Mouse (Mus musculus): ENCODE measurements around the gene Meis1. TPM values are rescaled to one million over a fixed set of nuclear protein-coding genes. Genes with fewer than 3 reads are reported as not detected.

Meis1 gene
- polyA plus RNA-seq, 1 experiment from 2014 or later, result 8.5 TPM

DNA sequence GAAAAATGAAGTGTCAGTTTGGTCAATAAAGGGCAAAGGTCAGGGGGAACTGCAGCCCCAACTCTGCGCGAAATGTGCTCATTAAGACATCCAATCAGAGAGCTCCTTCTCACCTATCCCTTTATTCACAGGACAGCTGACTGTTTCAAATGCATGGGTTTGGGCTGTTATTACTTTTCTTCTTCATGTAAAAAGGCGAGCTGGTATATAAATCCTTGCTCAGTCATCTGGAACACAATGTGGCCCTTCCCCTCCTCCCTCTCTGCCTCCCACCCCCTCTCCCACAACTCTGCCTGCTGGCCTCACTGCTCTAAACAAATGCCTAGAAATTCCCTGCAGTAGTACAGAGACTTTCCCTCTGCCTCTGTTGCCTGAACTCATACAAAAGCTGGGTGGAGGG, 36.5 kb downstream of the Meis1 start:
- Histone ChIP-seq H3K9ac (ENCODE audit: low read depth, low read length) (no peak overlapping the region), H3K27me3 (ENCODE audit: control insufficient read depth, insufficient read depth, low read depth, low read length) (no peaks in the 10 kb centered on the region), H3K27ac (ENCODE audit: low read length) (no peak overlapping the region), H3K4me1 (ENCODE audit: control insufficient read depth, low read depth, low read length) (peaks cover 6% of the 10 kb centered on the region; the same call in 1 of the 2 replicates), H3K4me2 (ENCODE audit: low read depth, low read length) (no peak overlapping the region), H3K4me3 (ENCODE audit: low read depth, low read length) (no peak overlapping the region), H3K36me3 (ENCODE audit: control insufficient read depth, insufficient read depth) (no peaks in the 10 kb centered on the region), H3K9me3 (replicated peaks; ENCODE audit: control insufficient read depth, low read length) (no peaks in the 10 kb centered on the region)
- 58% methylated on average over 3 of the region's 3 CpGs for WGBS (ENCODE audit: insufficient replicate concordance)
- no peak for ATAC-seq (ENCODE audit: low read depth)

DNA sequence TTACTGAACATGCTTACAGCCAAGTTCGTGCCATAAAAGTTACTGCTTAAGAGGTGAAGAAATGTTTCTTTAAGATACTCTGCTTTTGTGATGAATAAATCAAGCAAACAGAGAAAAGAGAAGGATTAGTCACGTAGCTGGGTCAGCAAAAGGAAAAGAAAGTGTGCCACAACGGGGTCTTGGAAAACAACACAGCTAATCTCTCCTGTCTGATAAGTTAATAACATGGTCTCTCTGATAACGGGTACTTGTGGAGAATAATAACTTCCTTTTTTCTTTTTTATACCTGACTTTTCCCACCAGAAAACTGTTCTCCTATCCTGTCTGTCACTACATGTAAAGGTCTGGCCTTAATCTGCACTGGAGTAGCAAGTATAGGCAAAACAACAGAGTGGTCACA, 37.4 kb downstream of the Meis1 start:
- Histone ChIP-seq H3K27ac (ENCODE audit: low read length) (no peak overlapping the region), H3K27me3 (ENCODE audit: control insufficient read depth, insufficient read depth, low read depth, low read length) (no peaks in the 10 kb centered on the region), H3K36me3 (ENCODE audit: control insufficient read depth, insufficient read depth) (no peaks in the 10 kb centered on the region), H3K4me3 (ENCODE audit: low read depth, low read length) (no peak overlapping the region), H3K9me3 (replicated peaks; ENCODE audit: control insufficient read depth, low read length) (no peaks in the 10 kb centered on the region), H3K9ac (ENCODE audit: low read depth, low read length) (no peak overlapping the region), H3K4me1 (ENCODE audit: control insufficient read depth, low read depth, low read length) (peaks cover 6% of the 10 kb centered on the region; the same call in 1 of the 2 replicates), H3K4me2 (ENCODE audit: low read depth, low read length) (no peak overlapping the region)
- WGBS (ENCODE audit: insufficient replicate concordance), result 22% methylated on average over 4 of the region's 4 CpGs
- no peak for ATAC-seq (ENCODE audit: low read depth)

DNA sequence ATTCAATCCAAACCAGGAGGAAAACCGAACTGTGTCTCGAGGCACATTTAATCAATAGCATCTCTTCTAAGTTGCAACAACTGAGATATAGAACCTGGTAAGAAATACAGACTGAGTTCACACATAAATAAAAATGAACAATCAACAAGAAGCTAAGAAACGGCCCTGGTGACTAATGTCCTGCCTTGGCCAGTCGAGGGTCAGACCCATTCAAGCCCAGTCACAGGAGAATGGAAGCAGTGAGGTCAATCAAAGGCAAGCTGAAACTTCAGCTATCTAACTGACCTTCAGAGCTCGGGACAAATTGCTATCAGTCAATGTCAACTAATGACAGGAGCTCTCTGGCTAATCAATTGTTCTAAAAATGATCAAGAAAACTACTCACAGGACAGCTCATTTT, 38.2 kb downstream of the Meis1 start:
- WGBS (ENCODE audit: insufficient replicate concordance), result 44% methylated on average over 5 of the region's 5 CpGs
- Histone ChIP-seq H3K9ac (ENCODE audit: low read depth, low read length) (no peak overlapping the region), H3K4me2 (ENCODE audit: low read depth, low read length) (no peak overlapping the region), H3K4me1 (ENCODE audit: control insufficient read depth, low read depth, low read length) (peaks cover 6% of the 10 kb centered on the region; the same call in 1 of the 2 replicates), H3K4me3 (ENCODE audit: low read depth, low read length) (no peak overlapping the region), H3K27ac (ENCODE audit: low read length) (no peak overlapping the region), H3K9me3 (replicated peaks; ENCODE audit: control insufficient read depth, low read length) (no peaks in the 10 kb centered on the region), H3K36me3 (ENCODE audit: control insufficient read depth, insufficient read depth) (no peaks in the 10 kb centered on the region), H3K27me3 (ENCODE audit: control insufficient read depth, insufficient read depth, low read depth, low read length) (no peaks in the 10 kb centered on the region)
- ATAC-seq (ENCODE audit: low read depth), result no peak

DNA sequence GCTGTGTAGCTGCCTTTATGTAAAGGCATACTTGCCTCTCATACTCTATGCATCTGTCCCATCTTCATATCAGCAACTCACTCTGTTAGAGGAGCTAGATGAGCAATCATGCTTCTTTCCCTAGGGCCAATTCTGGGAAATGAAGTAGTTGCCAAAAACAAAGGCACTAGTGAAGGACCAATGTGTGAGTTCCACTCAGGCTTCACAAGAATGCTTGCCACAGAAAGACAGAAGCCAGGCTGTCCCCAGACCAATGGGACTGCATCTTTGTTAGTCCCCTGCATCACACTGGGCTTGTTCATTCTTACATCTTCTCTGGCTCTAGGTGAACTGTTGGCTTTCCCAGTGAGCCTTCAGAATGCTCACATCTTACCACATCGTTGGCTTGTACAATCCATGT, 43.7 kb downstream of the Meis1 start:
- Histone ChIP-seq H3K36me3 (ENCODE audit: control insufficient read depth, insufficient read depth) (no peaks in the 10 kb centered on the region), H3K9me3 (replicated peaks; ENCODE audit: control insufficient read depth, low read length) (no peaks in the 10 kb centered on the region), H3K27ac (ENCODE audit: low read length) (no peak overlapping the region), H3K9ac (ENCODE audit: low read depth, low read length) (no peak overlapping the region), H3K27me3 (ENCODE audit: control insufficient read depth, insufficient read depth, low read depth, low read length) (no peaks in the 10 kb centered on the region), H3K4me2 (ENCODE audit: low read depth, low read length) (no peak overlapping the region), H3K4me1 (ENCODE audit: control insufficient read depth, low read depth, low read length) (no peaks in the 10 kb centered on the region; the same call in 1 of the 2 replicates), H3K4me3 (ENCODE audit: low read depth, low read length) (no peak overlapping the region)
- ATAC-seq (ENCODE audit: low read depth), result no peak
- WGBS (ENCODE audit: insufficient replicate concordance), result 52% methylated on average over 1 of the region's 1 CpGs

DNA sequence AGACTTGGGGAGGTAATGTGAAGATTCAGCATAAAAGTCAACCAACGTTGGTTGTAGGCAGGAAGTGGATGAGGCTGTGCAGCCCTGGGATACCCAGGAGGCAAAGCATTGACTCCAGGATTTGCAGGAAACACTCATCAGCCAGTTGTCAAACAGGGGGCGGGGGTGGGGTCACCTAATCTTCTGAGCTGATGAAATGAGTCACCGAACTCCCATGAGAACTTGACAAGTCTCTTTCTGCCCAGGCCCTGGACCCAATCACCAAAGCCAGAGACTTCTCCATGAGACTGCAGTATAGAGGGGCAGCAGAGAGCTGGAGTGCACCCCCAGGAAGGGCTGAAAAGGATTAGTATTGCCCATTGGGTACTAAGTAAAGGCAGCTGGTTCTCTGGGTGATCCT, 45.0 kb downstream of the Meis1 start:
- Histone ChIP-seq H3K9me3 (replicated peaks; ENCODE audit: control insufficient read depth, low read length) (no peaks in the 10 kb centered on the region), H3K27me3 (ENCODE audit: control insufficient read depth, insufficient read depth, low read depth, low read length) (no peaks in the 10 kb centered on the region), H3K9ac (ENCODE audit: low read depth, low read length) (no peak overlapping the region), H3K36me3 (ENCODE audit: control insufficient read depth, insufficient read depth) (no peaks in the 10 kb centered on the region), H3K4me2 (ENCODE audit: low read depth, low read length) (no peak overlapping the region), H3K27ac (ENCODE audit: low read length) (no peak overlapping the region), H3K4me3 (ENCODE audit: low read depth, low read length) (no peak overlapping the region), H3K4me1 (ENCODE audit: control insufficient read depth, low read depth, low read length) (no peaks in the 10 kb centered on the region; the same call in 1 of the 2 replicates)
- no peak for ATAC-seq (ENCODE audit: low read depth)
- WGBS (ENCODE audit: insufficient replicate concordance), result 13% methylated on average over 3 of the region's 3 CpGs

DNA sequence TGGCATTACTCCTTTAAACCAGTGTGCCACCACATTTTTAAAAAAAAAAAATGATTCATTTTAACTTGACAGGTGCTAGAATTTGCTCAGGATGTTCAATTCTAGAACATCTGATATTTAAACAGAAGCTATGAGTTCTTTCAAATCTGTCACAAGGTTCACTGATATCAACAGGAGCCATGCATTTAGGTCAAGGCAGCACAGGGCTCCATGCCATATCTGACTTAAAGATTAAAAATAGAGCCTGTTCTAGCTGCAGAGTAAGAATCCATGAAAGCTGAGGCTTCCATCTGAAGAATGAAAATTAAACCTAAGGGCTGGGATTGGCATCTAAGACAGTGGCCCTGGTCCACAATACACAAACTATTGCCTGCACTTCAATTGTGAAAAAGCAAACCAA, 45.8 kb downstream of the Meis1 start:
- Histone ChIP-seq H3K9ac (ENCODE audit: low read depth, low read length) (no peak overlapping the region), H3K4me2 (ENCODE audit: low read depth, low read length) (no peak overlapping the region), H3K27me3 (ENCODE audit: control insufficient read depth, insufficient read depth, low read depth, low read length) (no peaks in the 10 kb centered on the region), H3K4me3 (ENCODE audit: low read depth, low read length) (no peak overlapping the region), H3K36me3 (ENCODE audit: control insufficient read depth, insufficient read depth) (no peaks in the 10 kb centered on the region), H3K9me3 (replicated peaks; ENCODE audit: control insufficient read depth, low read length) (no peaks in the 10 kb centered on the region), H3K4me1 (ENCODE audit: control insufficient read depth, low read depth, low read length) (no peaks in the 10 kb centered on the region; the same call in 1 of the 2 replicates), H3K27ac (ENCODE audit: low read length) (no peak overlapping the region)
- no peak for ATAC-seq (ENCODE audit: low read depth)

DNA sequence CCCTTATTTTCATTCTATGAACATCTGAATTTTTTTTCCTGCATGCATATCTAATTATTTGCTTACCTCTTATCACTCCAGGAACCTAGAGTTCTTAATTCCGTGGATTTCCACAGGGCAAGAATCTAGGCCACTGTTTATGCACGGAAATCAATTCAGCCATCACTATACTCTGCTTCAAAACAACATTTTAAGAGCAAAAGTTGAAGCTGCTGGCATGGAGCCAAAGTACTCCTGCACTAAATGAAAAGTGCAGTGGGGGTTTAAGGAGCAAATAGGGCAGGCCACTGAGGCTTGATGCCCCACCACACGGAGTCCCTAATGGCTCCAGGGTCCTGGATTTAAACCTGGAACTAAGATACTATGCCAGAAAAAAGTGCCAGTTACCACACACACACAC, 47.2 kb downstream of the Meis1 start:
- H3K27me3 ChIP-seq (ENCODE audit: control insufficient read depth, insufficient read depth, low read depth, low read length), result no peaks in the 10 kb centered on the region
- no peaks in the 10 kb centered on the region; the same call in 1 of the 2 replicates for H3K4me1 ChIP-seq (ENCODE audit: control insufficient read depth, low read depth, low read length)
- H3K4me2 ChIP-seq (ENCODE audit: low read depth, low read length), result no peak overlapping the region
- no peak overlapping the region for H3K27ac ChIP-seq (ENCODE audit: low read length)
- H3K9ac ChIP-seq (ENCODE audit: low read depth, low read length), result no peak overlapping the region
- H3K4me3 ChIP-seq (ENCODE audit: low read depth, low read length), result no peak overlapping the region
- no peak for ATAC-seq (ENCODE audit: low read depth)
- H3K9me3 ChIP-seq (replicated peaks; ENCODE audit: control insufficient read depth, low read length), result no peaks in the 10 kb centered on the region
- no peaks in the 10 kb centered on the region for H3K36me3 ChIP-seq (ENCODE audit: control insufficient read depth, insufficient read depth)
- 26% methylated on average over 3 of the region's 3 CpGs for WGBS (ENCODE audit: insufficient replicate concordance)

DNA sequence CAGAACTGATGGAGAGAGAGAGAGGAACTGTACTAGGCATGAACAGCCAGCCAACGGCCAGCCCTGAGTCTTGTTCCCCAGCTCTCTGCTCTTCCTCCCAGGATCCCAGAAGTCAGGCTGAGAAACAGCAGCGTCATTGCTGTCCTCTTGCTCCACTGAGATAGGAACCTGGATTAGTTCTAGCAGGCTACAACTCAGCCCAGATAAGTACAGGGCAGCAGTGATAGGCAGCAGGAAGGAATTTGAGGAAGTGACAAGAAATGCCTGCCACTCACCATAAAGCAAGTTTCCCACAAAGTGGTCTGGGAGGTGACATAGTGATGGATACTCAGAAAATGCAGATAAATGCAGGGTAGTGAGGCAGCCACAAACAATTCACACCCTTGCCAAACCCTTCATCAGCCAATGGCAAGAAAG, 48.9 kb downstream of the Meis1 start:
- H3K36me3 ChIP-seq (ENCODE audit: control insufficient read depth, insufficient read depth), result no peaks in the 10 kb centered on the region
- no peaks in the 10 kb centered on the region for H3K9me3 ChIP-seq (replicated peaks; ENCODE audit: control insufficient read depth, low read length)
- H3K4me1 ChIP-seq (ENCODE audit: control insufficient read depth, low read depth, low read length), result peaks cover 2% of the 10 kb centered on the region
- WGBS (ENCODE audit: insufficient replicate concordance), result 20% methylated on average over 2 of the region's 2 CpGs
- H3K4me2 ChIP-seq (ENCODE audit: low read depth, low read length), result no peak overlapping the region
- peak; percentile 64; the same call in 1 of the 2 replicates for ATAC-seq (ENCODE audit: low read depth)
- H3K27me3 ChIP-seq (ENCODE audit: control insufficient read depth, insufficient read depth, low read depth, low read length), result no peaks in the 10 kb centered on the region
- H3K9ac ChIP-seq (ENCODE audit: low read depth, low read length), result no peak overlapping the region
- no peak overlapping the region for H3K27ac ChIP-seq (ENCODE audit: low read length)
- no peak overlapping the region for H3K4me3 ChIP-seq (ENCODE audit: low read depth, low read length)

DNA sequence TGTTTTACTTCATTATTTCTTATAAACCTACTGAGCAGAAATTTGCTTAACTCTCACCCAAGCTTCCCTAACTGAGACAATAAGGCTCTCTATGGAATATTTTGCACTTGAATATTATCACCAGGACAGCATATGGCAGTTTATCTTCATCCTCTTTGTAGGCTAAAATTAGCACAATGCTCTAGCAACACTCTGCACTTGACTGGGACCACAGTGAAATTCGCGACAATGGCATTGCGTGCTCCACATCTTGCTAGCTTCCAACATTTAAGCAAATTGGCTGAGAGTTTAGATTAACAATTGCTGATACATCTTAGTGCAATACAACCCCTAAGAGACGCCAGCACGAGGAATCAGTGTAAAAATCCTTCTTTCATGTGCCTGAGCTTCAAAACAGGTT, 54.4 kb downstream of the Meis1 start:
- WGBS (ENCODE audit: insufficient replicate concordance), result 22% methylated on average over 5 of the region's 5 CpGs
- Histone ChIP-seq H3K4me3 (ENCODE audit: low read depth, low read length) (no peak overlapping the region), H3K27ac (ENCODE audit: low read length) (no peak overlapping the region), H3K9me3 (replicated peaks; ENCODE audit: control insufficient read depth, low read length) (no peaks in the 10 kb centered on the region), H3K9ac (ENCODE audit: low read depth, low read length) (no peak overlapping the region), H3K4me2 (ENCODE audit: low read depth, low read length) (no peak overlapping the region), H3K27me3 (ENCODE audit: control insufficient read depth, insufficient read depth, low read depth, low read length) (no peaks in the 10 kb centered on the region), H3K4me1 (ENCODE audit: control insufficient read depth, low read depth, low read length) (peaks cover 8% of the 10 kb centered on the region), H3K36me3 (ENCODE audit: control insufficient read depth, insufficient read depth) (no peaks in the 10 kb centered on the region)
- no peak for ATAC-seq (ENCODE audit: low read depth)

Data from liver, embryonic 16.5 days (tissue).